Mouse (Mus musculus): Measurements from ENCODE around the gene Lefty1. TPM values are rescaled to one million over a fixed set of nuclear protein-coding genes. Genes with fewer than 3 reads are reported as not detected.

Gene Lefty1
- polyA plus RNA-seq (2012; fragmentation: generic; extraction: Trizol), result under 1 TPM; 0.02 to 0.13 TPM

DNA sequence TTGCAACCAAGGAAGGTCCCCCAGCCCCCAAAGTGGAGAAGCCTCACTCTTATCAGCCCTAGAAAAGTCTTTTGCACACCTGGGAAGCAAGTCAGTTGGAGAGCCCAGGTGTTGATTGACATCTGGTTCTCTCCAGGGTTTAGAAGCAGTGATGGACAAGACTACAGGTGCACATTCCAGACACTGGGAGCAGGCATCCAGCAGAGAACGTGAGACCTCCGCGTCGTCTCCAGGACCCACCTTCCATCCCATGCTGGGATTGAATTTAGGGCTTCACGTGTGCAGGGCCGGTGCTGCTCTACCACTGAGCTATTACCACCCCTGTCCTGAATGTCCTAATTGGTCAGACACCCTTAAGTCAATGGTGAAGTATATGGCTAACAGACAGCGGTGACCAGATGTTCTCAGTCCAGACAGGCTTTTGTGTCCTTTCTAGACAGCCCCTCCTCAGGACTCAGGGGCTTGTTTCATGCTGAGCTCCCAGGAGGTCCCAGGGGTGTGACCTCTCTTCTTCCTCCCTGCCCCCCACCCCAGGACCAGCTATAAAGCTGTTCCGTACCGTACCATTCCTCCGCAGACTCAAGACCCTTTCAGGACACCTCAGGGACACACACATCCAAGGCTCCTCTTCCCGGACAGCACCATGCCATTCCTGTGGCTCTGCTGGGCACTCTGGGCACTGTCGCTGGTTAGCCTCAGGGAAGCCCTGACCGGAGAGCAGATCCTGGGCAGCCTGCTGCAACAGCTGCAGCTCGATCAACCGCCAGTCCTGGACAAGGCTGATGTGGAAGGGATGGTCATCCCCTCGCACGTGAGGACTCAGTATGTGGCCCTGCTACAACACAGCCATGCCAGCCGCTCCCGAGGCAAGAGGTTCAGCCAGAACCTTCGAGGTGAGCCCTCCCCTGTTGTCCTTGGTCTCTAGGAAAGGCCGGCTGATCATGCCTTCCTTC lies at the start of gene Lefty1:
Lefty1 (plus strand) TSS at position 556 of the 953 bp plus-strand sequence.

DNA sequence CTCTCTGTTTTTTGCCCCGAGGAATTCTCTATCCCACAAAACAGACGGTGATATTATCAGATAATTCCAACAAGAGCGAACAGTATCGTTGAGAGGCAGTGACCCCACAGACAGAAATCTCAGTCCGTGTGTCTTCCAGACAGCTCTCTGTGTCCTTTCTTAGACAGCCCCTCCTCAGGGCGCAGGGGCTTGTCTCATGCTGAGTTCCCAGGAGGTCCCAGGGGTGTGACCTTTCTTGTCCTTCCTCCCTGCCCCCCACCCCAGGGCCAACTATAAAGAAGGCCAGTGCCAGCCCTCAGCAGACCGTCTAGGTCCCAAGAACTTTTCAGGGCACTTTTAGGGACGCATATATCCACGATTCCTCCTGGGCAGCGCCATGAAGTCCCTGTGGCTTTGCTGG lies 42.0 kb upstream of the Lefty1 start, which contains the start of gene Lefty2:
Lefty2 (plus strand) TSS at position 301 of the 400 bp plus-strand sequence.

DNA sequence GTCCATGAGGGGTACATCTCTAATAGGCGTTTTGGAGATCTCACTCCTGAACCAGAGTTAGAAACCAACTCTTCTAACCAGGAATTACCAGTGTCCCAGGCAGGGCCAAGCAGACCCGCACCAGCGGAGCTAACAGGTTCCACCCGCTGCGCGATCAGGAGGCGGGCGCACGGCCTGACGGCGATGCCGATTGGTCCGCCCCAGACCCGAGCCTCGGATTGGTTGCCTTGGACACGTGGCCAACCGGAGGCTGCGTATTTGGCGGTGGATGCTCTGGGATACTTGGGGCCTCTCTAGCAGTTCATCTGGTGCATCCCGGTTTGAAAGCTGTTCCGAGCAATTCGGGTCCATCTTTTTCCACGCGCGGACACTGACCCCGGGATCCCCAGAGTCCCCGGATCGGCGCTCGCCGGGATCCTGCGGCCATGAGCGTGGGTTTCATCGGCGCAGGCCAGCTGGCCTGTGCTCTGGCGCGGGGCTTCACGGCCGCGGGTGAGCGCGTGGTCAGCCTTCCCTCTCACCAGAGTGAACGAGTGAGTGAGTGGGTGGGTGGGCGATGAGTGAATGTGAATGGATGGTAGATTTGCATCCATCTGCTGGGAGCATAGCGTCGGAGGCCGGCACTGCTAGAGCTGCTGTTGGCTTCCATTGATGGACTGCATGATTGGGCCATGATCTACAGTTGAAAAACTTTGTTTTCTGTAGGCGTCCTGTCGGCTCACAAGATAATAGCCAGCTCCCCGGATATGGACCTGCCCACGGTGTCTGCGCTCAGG lies 30.6 kb upstream of the Lefty1 start, which contains the start of gene Pycr2:
Pycr2 (plus strand) TSS at position 255 of the 776 bp plus-strand sequence.

DNA sequence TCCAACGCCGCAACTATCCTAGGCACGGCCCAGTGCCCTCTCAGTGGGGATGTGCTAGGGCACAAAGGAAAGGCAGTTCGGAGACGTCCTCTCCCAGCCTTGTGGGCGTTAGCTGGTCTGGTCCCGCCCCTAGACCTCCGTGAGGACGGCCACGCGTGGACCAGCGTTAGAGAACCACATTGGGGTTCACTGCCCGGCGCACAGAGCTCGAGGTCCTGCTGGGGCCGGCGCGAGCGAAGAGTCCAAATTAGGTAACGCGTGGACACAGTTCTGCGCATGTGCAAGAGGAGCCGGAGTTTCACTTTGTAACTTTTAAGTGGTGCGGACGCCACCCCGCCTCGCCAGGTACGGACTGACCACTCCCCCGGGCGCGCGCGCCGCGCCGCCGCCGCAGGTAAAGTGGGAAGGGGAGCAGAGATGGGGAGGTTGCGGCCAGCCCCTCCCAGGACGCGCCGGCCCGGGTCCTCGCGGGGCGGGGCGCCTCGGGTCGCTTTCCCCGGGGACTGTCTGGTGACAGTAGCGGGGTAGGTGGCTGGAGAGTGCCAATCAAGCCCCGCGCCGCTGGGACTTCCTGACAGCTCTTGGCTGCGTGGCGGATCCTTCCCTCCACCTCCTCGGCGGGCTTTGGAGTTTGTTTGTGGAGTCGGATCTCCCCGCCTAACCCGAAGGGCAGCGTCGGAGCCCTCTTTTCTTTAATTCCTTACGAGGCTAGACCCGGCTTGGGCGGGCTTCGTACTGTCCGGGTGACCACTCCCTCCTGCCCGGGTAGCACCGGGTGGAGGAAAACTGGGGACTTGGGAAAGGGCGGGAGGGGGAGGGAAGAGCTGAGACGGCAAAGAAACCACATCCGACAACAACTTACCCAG lies 7.6 kb downstream of the Lefty1 start, which contains the start of gene Tmem63a:
Tmem63a (plus strand) TSS at position 179 of the 866 bp plus-strand sequence.

Other genes starting within 250 kb of the Lefty1 start
- not detected for gene Mixl1, start 238.0 kb upstream of the Lefty1 start, polyA plus RNA-seq (2012; fragmentation: generic; extraction: Trizol)
- 1 to 10 TPM; 1.1 to 9.5 TPM for gene Acbd3, start 209.0 kb upstream of the Lefty1 start, polyA plus RNA-seq (2012; fragmentation: generic; extraction: Trizol)
- 100 to 1,000 TPM in 1 of 2 experiments, 10 to 100 TPM in 1; 65.3 to 961 TPM for gene H3f3a, start 121.1 kb upstream of the Lefty1 start, polyA plus RNA-seq (2012; fragmentation: generic; extraction: Trizol)
- 10 to 100 TPM in 1 of 2 experiments, 1 to 10 TPM in 1; 2.3 to 12.3 TPM for gene Sde2, start 83.9 kb upstream of the Lefty1 start, polyA plus RNA-seq (2012; fragmentation: generic; extraction: Trizol)
- gene Lefty2, start 41.9 kb upstream of the Lefty1 start, polyA plus RNA-seq (2012; fragmentation: generic; extraction: Trizol), result not detected
- gene Pycr2, start 30.7 kb upstream of the Lefty1 start, polyA plus RNA-seq (2012; fragmentation: generic; extraction: Trizol), result 100 to 1,000 TPM in 1 of 2 experiments, 10 to 100 TPM in 1; 60.0 to 102 TPM
- 10 to 100 TPM; 21.2 to 65.8 TPM for gene Tmem63a, start 7.3 kb downstream of the Lefty1 start, polyA plus RNA-seq (2012; fragmentation: generic; extraction: Trizol)
- 100 to 1,000 TPM; 246 to 537 TPM for gene Ephx1, start 85.9 kb downstream of the Lefty1 start, polyA plus RNA-seq (2012; fragmentation: generic; extraction: Trizol)
- gene 9130409I23Rik, start 116.2 kb downstream of the Lefty1 start, polyA plus RNA-seq (2012; fragmentation: generic; extraction: Trizol), result not detected
- 1 to 10 TPM; 1.1 to 6.3 TPM for gene Nvl, start 209.2 kb downstream of the Lefty1 start, polyA plus RNA-seq (2012; fragmentation: generic; extraction: Trizol)
- gene Cnih4, start 209.7 kb downstream of the Lefty1 start, polyA plus RNA-seq (2012; fragmentation: generic; extraction: Trizol), result 100 to 1,000 TPM in 1 of 2 experiments, 10 to 100 TPM in 1; 44.8 to 103 TPM

Data from C3H10T1/2 (cell line).